Mouse (Mus musculus): ENCODE data around the gene Prkd1.

Gene Prkd1

GRCm38 (mm10) chr12:50430129-50430703 lies 218.7 kb downstream of the Prkd1 start:
- in situ Hi-C loops (cut with MboI; ENCODE audit: low sequenced_read_pairs), result no loop called here

GRCm38 (mm10) chr12:50352404-50352803 lies 296.5 kb downstream of the Prkd1 start:
- in situ Hi-C loops (cut with MboI; ENCODE audit: low sequenced_read_pairs), result no loop called here

GRCm38 (mm10) chr12:50333182-50333581 lies 315.7 kb downstream of the Prkd1 start:
- in situ Hi-C loops (cut with MboI; ENCODE audit: low sequenced_read_pairs), result no loop called here

GRCm38 (mm10) chr12:50314634-50315033 lies 334.3 kb downstream of the Prkd1 start:
- in situ Hi-C loops (cut with MboI; ENCODE audit: low sequenced_read_pairs), result no loop called here

GRCm38 (mm10) chr12:50309276-50309675 lies 339.6 kb downstream of the Prkd1 start:
- in situ Hi-C loops (cut with MboI; ENCODE audit: low sequenced_read_pairs), result no loop called here

- in situ Hi-C loops (cut with MboI; ENCODE audit: low sequenced_read_pairs), result no loop called here
Measured at GRCm38 (mm10) chr12:50301334-50301733, 347.6 kb downstream of the Prkd1 start.

- in situ Hi-C loops (cut with MboI; ENCODE audit: low sequenced_read_pairs), result no loop called here
Measured at GRCm38 (mm10) chr12:50296067-50296466, 352.8 kb downstream of the Prkd1 start.

GRCm38 (mm10) chr12:50295549-50295948 lies 353.3 kb downstream of the Prkd1 start:
- in situ Hi-C loops (cut with MboI; ENCODE audit: low sequenced_read_pairs), result no loop called here

- in situ Hi-C loops (cut with MboI; ENCODE audit: low sequenced_read_pairs), result no loop called here
Measured at GRCm38 (mm10) chr12:50292834-50293233, 356.1 kb downstream of the Prkd1 start.

Data from CH12F3 (cell line).